Mouse (Mus musculus): Measurements from ENCODE around the gene Adrb1.

Adrb1 gene

GRCm38 (mm10) chr19:56721387-56722211 is at the start of gene Adrb1:
Gene Adrb1 (plus strand): TSS chr19:56722199.
- peak; percentile 43 for ATAC-seq (ENCODE audit: low TSS enrichment)

DNA sequence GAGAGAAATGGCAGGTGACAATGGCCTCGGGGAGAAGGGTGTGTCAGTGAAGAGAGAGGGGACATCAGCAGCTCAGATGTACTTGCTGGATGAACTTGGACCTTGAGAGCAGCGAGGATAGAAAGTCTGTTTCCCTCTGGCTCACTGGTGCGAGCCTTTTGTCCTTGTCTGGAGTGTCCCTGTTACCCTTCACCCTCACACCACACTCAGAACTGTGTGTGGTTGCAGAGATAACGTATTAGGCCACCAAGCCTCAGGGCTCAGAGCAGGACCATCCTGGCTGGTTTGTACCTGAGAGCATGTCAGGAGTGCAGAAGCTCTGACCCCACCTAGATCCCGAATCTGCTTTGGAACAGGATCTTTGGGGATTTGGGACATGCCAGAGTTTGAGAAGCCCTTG is 46.3 kb upstream of the Adrb1 start:
- ATAC-seq (ENCODE audit: low TSS enrichment) = no peak

GRCm38 (mm10) chr19:56676506-56676905 is 45.5 kb upstream of the Adrb1 start:
- no peak for ATAC-seq (ENCODE audit: low TSS enrichment)

DNA sequence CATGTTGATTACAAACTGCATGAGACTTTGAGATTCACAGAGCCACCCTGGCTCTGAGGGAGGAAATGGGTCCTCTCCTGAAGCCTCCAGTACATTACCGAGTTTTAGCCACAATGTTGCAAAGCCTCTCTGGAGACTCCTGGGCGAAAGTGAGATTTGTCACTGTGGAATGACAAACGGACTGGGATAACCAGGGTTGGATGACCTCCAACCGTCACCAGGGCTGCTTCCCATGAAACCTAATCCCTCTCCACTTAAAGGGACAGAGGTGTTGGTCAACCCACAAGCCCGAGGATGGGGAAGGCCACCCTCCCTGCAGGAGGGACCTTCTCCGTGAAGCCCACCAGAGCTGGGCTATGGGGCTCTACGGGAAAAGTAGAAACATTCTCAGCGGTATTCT is 44.4 kb upstream of the Adrb1 start:
- ATAC-seq (ENCODE audit: low TSS enrichment) = no peak

- no peak for ATAC-seq (ENCODE audit: low TSS enrichment)
These were observed 43.5 kb upstream of the Adrb1 start for GRCm38 (mm10) chr19:56678516-56678915.

DNA sequence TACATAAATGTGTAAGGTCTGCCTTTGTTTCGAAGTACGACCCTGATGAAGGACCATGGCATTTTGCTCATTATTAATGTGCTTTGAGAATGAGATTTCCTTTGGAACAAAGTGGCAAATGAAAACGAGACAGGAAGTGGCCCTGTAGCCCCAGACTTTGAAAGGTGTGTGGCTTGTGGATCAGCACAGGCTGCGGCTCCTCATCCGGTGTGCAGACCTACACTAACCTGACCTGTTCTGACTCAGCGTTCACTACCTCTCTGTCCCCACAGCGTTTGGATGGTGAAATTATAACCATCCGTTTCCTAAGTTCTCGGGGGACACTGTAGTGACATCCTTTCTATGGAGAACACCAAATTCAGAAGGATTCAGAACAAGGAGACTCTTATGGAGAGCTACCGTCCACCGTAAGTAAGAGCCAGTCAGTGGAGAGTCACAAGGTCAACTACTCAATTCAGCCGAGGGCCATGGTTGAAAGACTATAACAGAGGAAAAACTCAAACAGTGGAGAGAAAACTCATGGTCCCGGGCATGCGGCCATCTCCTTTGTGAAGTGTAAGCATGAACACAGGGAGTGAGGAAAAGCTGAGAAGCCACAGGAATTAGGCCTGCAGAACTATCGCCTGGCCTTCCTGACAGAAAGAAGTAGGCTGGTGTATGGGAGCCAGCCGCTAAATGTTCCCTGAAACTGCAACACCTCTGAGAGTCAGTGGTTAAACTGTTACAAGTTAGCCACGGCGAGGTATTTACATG is 42.6 kb upstream of the Adrb1 start:
- peak; percentile 48 for ATAC-seq (ENCODE audit: low TSS enrichment)

- ATAC-seq (ENCODE audit: low TSS enrichment) = no peak; the same call in 1 of the 2 replicates
These were observed 42.0 kb upstream of the Adrb1 start for GRCm38 (mm10) chr19:56679992-56680391.

DNA sequence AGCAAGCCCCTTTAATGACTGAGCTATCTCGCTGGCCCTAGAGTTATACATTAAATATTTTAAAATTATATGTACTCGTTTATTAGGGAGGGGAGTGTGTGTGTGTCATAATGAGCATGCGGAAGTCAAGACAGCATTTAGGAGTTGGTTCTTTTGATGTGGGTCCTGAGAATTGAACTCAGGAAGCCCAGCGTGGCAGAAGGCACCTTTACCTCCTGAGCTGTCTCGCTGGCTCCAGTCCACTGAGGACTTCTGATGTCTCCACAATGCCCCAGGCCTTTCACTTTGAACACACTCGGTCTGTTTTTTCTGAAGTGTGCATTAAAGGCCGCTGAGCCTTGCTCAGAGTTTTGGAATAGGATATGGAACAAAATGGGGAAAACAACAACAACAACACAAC is 39.7 kb upstream of the Adrb1 start:
- no peak for ATAC-seq (ENCODE audit: low TSS enrichment)

DNA sequence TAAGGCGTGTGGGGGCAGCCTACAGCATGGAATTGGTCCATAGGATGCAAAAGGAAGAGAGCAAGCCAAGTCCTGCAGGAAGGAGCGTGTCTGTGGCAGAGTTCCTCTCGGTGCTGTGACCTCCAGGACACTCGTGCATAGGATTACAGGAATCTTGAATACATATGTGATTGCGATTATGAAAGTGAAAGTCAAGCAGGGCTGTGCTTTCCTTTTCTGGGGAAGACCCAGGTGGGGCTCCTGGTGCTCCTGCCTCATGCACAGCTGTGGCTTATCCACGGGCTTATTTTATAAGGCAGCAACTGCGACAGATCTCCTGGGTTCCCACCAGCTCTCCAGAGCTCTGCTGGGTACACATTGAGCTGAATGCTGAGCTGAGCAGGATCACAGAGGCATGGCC is 39.2 kb upstream of the Adrb1 start:
- no peak for ATAC-seq (ENCODE audit: low TSS enrichment)

- ATAC-seq (ENCODE audit: low TSS enrichment) = peak; percentile 89
These were observed 36.5 kb upstream of the Adrb1 start for GRCm38 (mm10) chr19:56685515-56685914.

GRCm38 (mm10) chr19:56686218-56686617 is 35.8 kb upstream of the Adrb1 start:
- ATAC-seq (ENCODE audit: low TSS enrichment) = no peak

GRCm38 (mm10) chr19:56687026-56687635 is 34.9 kb upstream of the Adrb1 start:
- ATAC-seq (ENCODE audit: low TSS enrichment) = no peak

- no peak for ATAC-seq (ENCODE audit: low TSS enrichment)
These were observed 34.3 kb upstream of the Adrb1 start for GRCm38 (mm10) chr19:56687676-56688075.

GRCm38 (mm10) chr19:56688661-56689335 is 33.2 kb upstream of the Adrb1 start:
- ATAC-seq (ENCODE audit: low TSS enrichment) = no peak

DNA sequence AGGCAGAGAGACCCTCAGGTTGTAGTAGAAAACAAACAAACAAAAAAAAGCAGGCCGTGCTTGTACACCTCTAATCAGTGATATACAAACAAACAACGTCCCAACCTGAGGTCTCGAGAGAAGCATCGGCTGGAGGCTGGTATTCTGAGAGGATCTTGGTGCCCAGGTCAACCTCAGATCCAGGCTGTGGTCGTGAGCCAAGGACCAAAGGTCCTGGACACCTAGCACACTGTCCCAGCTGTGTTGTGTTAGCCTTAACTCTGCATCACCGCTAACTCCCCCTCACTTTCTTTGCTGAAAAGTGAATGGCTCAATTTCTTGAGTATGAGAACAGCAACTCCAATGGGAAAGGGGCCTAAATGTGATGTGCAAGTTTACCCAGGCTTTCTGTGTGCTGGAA is 32.5 kb upstream of the Adrb1 start:
- no peak for ATAC-seq (ENCODE audit: low TSS enrichment)

GRCm38 (mm10) chr19:56691103-56691502 is 30.9 kb upstream of the Adrb1 start:
- ATAC-seq (ENCODE audit: low TSS enrichment) = no peak

DNA sequence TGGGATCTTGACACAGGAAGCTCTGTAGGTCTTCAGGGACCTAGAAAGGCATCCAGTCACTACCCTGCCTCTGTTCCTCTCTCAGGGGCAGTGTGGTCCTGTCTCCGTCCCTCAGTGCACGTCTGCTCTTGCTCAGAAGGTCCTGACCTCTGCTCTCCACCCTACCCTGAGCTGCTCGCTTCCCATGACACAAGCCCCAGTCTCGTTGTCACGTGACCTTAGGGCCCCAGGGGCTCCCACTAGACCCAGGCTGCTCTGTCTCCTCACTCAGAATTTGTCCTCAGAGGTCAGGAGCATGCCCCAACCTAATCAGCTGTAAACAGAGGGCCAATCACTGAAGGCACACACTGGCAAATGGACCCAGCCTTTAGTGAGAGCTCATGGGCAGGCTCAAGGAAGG is 29.5 kb upstream of the Adrb1 start:
- no peak for ATAC-seq (ENCODE audit: low TSS enrichment)

GRCm38 (mm10) chr19:56697370-56698144 is 24.4 kb upstream of the Adrb1 start:
- ATAC-seq (ENCODE audit: low TSS enrichment) = peak; percentile 87

DNA sequence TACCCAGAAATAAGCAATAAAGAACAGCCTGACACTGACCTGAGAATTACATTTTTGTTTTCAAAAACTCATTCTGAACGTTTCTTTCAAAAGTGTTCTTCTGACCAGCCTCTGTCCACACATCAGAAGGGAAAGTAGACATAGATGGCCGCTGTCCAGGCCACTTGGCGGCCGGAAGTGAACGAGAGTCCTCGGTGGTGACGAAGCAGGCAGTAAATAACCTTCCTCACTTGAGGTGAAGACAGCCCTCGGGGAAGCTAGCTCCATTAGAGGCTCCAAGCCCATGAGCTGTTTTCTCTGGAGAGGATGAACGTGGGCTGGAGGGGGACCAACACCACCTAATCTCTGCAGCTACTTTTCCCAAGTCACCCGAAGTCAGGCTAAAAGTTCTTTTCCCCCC is 21.2 kb upstream of the Adrb1 start:
- no peak for ATAC-seq (ENCODE audit: low TSS enrichment)

- ATAC-seq (ENCODE audit: low TSS enrichment) = no peak
These were observed 20.5 kb upstream of the Adrb1 start for GRCm38 (mm10) chr19:56701404-56702033.

GRCm38 (mm10) chr19:56702039-56702438 is 20.0 kb upstream of the Adrb1 start:
- no peak for ATAC-seq (ENCODE audit: low TSS enrichment)

Data from frontal cortex, adult (tissue).